ENCODE assay signal across 25 mouse cellular contexts in genomic region chr9:20982171-20982570, GRCm38 (mm10).
"Had no signal": no experiment of that assay in that cellular context is flagged by ENCODE, and none has a peak within 500 bp of the region (broad histone marks: within the 10 kb centered on the region; RNA-seq: fewer than 3 reads in every experiment).

No protein-coding gene starts in this region.

- H3K4me3 ChIP-seq: gastrocnemius, adult 2 months; heart, embryonic 10.5 days; heart, embryonic 12.5 days; hindbrain, embryonic 10.5 days; hindbrain, embryonic 12.5 days; intestine, embryonic 15.5 days; layer of hippocampus, adult 2 months; left cerebral cortex, adult 2 months; limb, embryonic 13.5 days; liver, embryonic 13.5 days had no signal

- DNase-seq: gastrocnemius, adult 2 months; gastrocnemius, postnatal 10 days; gastrocnemius, postnatal 25 days; heart, adult 18-20 months; heart, postnatal 10 days; heart, postnatal 4 days; kidney, adult 18-20 months; kidney, adult 8-10 months; kidney, postnatal 10 days; kidney, postnatal 25 days; kidney, postnatal 4 days; liver; liver, embryonic 13.5 days had no signal

- H3K9ac ChIP-seq: heart, embryonic 12.5 days; hindbrain, embryonic 12.5 days; hindbrain, embryonic 14.5 days; intestine, embryonic 15.5 days; limb, embryonic 13.5 days; liver, embryonic 13.5 days had no signal

- H3K4me2 ChIP-seq: heart, embryonic 12.5 days; hindbrain, embryonic 12.5 days; hindbrain, embryonic 14.5 days; intestine, embryonic 15.5 days; limb, embryonic 13.5 days; liver, embryonic 11.5 days; liver, embryonic 13.5 days had no signal

- ATAC-seq: hindbrain, embryonic 16.5 days; intestine, embryonic 15.5 days; intestine, postnatal 0 days had no signal

- H3K36me3 ChIP-seq: heart, embryonic 10.5 days; heart, embryonic 12.5 days; hindbrain, embryonic 10.5 days; hindbrain, embryonic 12.5 days; intestine, embryonic 15.5 days; limb, embryonic 13.5 days; liver, embryonic 13.5 days had no signal

- H3K27ac ChIP-seq: gastrocnemius, adult 2 months; heart, embryonic 10.5 days; hindbrain, embryonic 10.5 days; hindbrain, embryonic 12.5 days; hindbrain, embryonic 14.5 days; intestine, embryonic 15.5 days; layer of hippocampus, adult 2 months; left cerebral cortex, adult 2 months; limb, embryonic 13.5 days; liver, embryonic 13.5 days had no signal

- H3K27me3 ChIP-seq: heart, embryonic 12.5 days; hindbrain, embryonic 12.5 days; intestine, embryonic 15.5 days; limb, embryonic 13.5 days; liver, embryonic 13.5 days had no signal

- H3K9me3 ChIP-seq: heart, embryonic 10.5 days; heart, embryonic 12.5 days; hindbrain, embryonic 10.5 days; hindbrain, embryonic 12.5 days; intestine, embryonic 15.5 days; limb, embryonic 13.5 days; liver, embryonic 13.5 days had no signal
